23 mouse cellular contexts compared by ENCODE assay signal in genomic region chr10:15218883-15219282, GRCm38 (mm10).
"Had no signal": no experiment of that assay in that cellular context is flagged by ENCODE, and none has a peak within 500 bp of the region (broad histone marks: within the 10 kb centered on the region; RNA-seq: fewer than 3 reads in every experiment).

No protein-coding gene starts in this region.

- H3K4me2 ChIP-seq: heart, embryonic 12.5 days; hindbrain, embryonic 13.5 days; hindbrain, embryonic 15.5 days; kidney, embryonic 15.5 days; limb, embryonic 13.5 days; limb, embryonic 15.5 days; liver, embryonic 12.5 days had no signal

- H3K4me3 ChIP-seq: gastrocnemius, adult 2 months; heart, embryonic 10.5 days; heart, embryonic 12.5 days; hindbrain, embryonic 13.5 days; hindbrain, embryonic 15.5 days; kidney, embryonic 15.5 days; limb, embryonic 13.5 days; limb, embryonic 15.5 days; liver, embryonic 12.5 days had no signal

- H3K27ac ChIP-seq: gastrocnemius, adult 2 months; heart, embryonic 10.5 days; hindbrain, embryonic 13.5 days; hindbrain, embryonic 15.5 days; kidney, embryonic 15.5 days; limb, embryonic 13.5 days; limb, embryonic 15.5 days; liver, embryonic 12.5 days; liver, embryonic 14.5 days had no signal

- H3K9ac ChIP-seq: heart, embryonic 12.5 days; hindbrain, embryonic 13.5 days; hindbrain, embryonic 15.5 days; kidney, embryonic 15.5 days; limb, embryonic 13.5 days; limb, embryonic 15.5 days; liver, embryonic 12.5 days; liver, embryonic 14.5 days had no signal

- DNase-seq: gastrocnemius, adult 2 months; gastrocnemius, postnatal 10 days; gastrocnemius, postnatal 25 days; heart, adult 18-20 months; heart, postnatal 10 days; heart, postnatal 36 days; kidney, adult 11 months; kidney, adult 2 months; kidney, adult 9 months; kidney, postnatal 10 days; kidney, postnatal 36 days; layer of hippocampus, postnatal 36 days; left cerebral cortex, postnatal 4 days had no signal

- H3K36me3 ChIP-seq: heart, embryonic 10.5 days; heart, embryonic 12.5 days; hindbrain, embryonic 13.5 days; hindbrain, embryonic 15.5 days; kidney, embryonic 15.5 days; limb, embryonic 13.5 days; limb, embryonic 15.5 days; liver, embryonic 12.5 days had no signal

- ATAC-seq: intestine, embryonic 16.5 days; liver, embryonic 12.5 days had no signal

- H3K9me3 ChIP-seq: heart, embryonic 10.5 days; heart, embryonic 12.5 days; hindbrain, embryonic 13.5 days; hindbrain, embryonic 15.5 days; kidney, embryonic 15.5 days; limb, embryonic 13.5 days; limb, embryonic 15.5 days; liver, embryonic 12.5 days had no signal

- H3K4me1 ChIP-seq: heart, embryonic 10.5 days; heart, embryonic 12.5 days; hindbrain, embryonic 13.5 days; hindbrain, embryonic 15.5 days; kidney, embryonic 15.5 days; limb, embryonic 13.5 days; limb, embryonic 15.5 days; liver, embryonic 12.5 days had no signal

- H3K27me3 ChIP-seq: heart, embryonic 12.5 days; hindbrain, embryonic 13.5 days; hindbrain, embryonic 15.5 days; kidney, embryonic 15.5 days; limb, embryonic 13.5 days; limb, embryonic 15.5 days; liver, embryonic 12.5 days had no signal
